Mouse (Mus musculus) embryonic facial prominence, embryonic 12.5 days (tissue): ENCODE results near the gene Cox5b. TPM values are rescaled to one million over a fixed set of nuclear protein-coding genes. Genes with fewer than 3 reads are reported as not detected.

Experiments
- ATAC-seq: fragments of 200-750 bp; cut with Nextera tagmentation; 2 replicates; pipeline ENCODE4 v1.8.0; 2017; ENCODE audit not compliant: insufficient number of reproducible peaks, insufficient read depth, low FRiP score, low TSS enrichment
- H3K27ac ChIP-seq: fragments of 300-500 bp; sonication (generic); 2 replicates; pipeline ENCODE4 v1.5.1; 2016; ENCODE audit warnings: mild to moderate bottlenecking
- H3K27me3 ChIP-seq: fragments of 300-500 bp; sonication (generic); 2 replicates; pipeline ENCODE4 v1.6.1; 2016; ENCODE audit warnings: mild to moderate bottlenecking, moderate library complexity
- H3K36me3 ChIP-seq: fragments of 300-500 bp; sonication (generic); 2 replicates; pipeline ENCODE4 v1.6.1; 2016; ENCODE audit warnings: mild to moderate bottlenecking
- H3K4me1 ChIP-seq: fragments of 300-500 bp; sonication (generic); 2 replicates; pipeline ENCODE4 v1.6.1; 2016
- H3K4me2 ChIP-seq: fragments of 300-500 bp; sonication (generic); replicated peaks from 2 replicates; pipeline ENCODE4 v1.6.1; 2016; ENCODE audit warnings: mild to moderate bottlenecking, moderate library complexity
- H3K4me3 ChIP-seq: fragments of 300-500 bp; sonication (generic); 2 replicates; pipeline ENCODE4 v1.5.1; 2016; ENCODE audit warnings: mild to moderate bottlenecking
- H3K9ac ChIP-seq: fragments of 300-500 bp; sonication (generic); 2 replicates; pipeline ENCODE4 v1.6.1; 2016; ENCODE audit warnings: mild to moderate bottlenecking, moderate library complexity
- H3K9me3 ChIP-seq: fragments of 300-500 bp; sonication (generic); 2 replicates; pipeline ENCODE4 v1.6.1; 2016; ENCODE audit warnings: mild to moderate bottlenecking, moderate library complexity
- WGBS: fragments of 180-500 bp; shearing (Covaris S2); methylation state at CpG from one replicate; pipeline ENCODE4 v1.1.7; 2016; 5-methylcytosine and 5-hydroxymethylcytosine counted together
- polyA plus RNA-seq: library from polyadenylated mRNA; unstranded; fragments of >200 nt; fragmentation: Nextera tagmentation; extraction: Ambion mirVana; gene quantifications from 2 replicates; pipeline ENCODE4 v1.2.1, GENCODE M21; 2016

The Cox5b gene
- polyA plus RNA-seq, 1 experiment from 2014 or later: 471 TPM

DNA sequence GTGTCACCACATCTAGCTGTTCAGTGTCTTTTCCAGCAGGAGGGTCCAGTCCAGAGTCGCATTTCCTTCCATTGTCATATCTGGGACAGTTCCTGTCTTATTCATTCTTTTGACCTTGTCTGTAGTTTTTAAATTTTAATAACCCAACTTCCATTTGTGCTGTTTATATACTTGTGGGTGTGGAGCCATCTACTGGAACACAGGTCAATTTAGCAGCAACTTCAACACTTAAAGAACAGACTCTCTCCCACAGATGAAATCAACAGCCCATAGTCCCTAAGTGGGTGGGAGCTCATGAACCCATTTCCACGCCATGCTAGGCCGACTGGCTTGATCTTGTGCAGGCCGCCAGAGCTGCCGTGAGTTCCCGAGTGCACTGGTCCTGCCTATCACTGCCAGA, 5.2 kb downstream of the Cox5b start:
- H3K4me3 ChIP-seq: no peak overlapping the region
- H3K9ac ChIP-seq: no peak overlapping the region
- H3K4me1 ChIP-seq: peaks cover 8% of the 10 kb centered on the region
- no peak for ATAC-seq
- H3K27ac ChIP-seq: no peak overlapping the region
- H3K36me3 ChIP-seq: peaks cover 56% of the 10 kb centered on the region
- WGBS: 59% methylated on average over 6 of the region's 6 CpGs
- H3K9me3 ChIP-seq: no peaks in the 10 kb centered on the region
- no peaks in the 10 kb centered on the region for H3K27me3 ChIP-seq
- H3K4me2 ChIP-seq: no peak overlapping the region

DNA sequence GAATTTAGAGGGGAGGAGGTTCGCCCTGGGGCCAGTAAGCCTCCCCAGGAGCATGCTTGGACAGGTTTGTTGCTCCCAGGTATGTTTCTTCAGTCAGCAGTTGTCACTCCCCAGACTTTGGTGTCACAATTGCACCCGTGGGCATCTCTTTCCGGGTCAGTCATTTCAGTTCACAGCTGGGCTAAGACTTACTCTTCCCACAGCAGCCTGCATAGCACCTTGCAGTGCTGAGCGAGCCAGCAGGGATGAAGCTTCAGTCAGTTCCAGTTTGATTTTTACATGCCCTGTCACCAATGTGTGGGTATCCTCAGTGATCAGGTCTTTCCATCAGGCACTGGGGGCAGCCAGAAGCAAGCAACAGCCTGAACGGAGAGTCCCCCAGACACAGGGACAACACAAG, 5.8 kb downstream of the Cox5b start:
- H3K36me3 ChIP-seq: peaks cover 62% of the 10 kb centered on the region
- no peak for ATAC-seq
- no peak overlapping the region for H3K9ac ChIP-seq
- H3K9me3 ChIP-seq: no peaks in the 10 kb centered on the region
- H3K4me2 ChIP-seq: no peak overlapping the region
- no peaks in the 10 kb centered on the region for H3K27me3 ChIP-seq
- no peak overlapping the region for H3K27ac ChIP-seq
- no peak overlapping the region for H3K4me3 ChIP-seq
- 68% methylated on average over 5 of the region's 5 CpGs for WGBS
- peaks cover 7% of the 10 kb centered on the region for H3K4me1 ChIP-seq

DNA sequence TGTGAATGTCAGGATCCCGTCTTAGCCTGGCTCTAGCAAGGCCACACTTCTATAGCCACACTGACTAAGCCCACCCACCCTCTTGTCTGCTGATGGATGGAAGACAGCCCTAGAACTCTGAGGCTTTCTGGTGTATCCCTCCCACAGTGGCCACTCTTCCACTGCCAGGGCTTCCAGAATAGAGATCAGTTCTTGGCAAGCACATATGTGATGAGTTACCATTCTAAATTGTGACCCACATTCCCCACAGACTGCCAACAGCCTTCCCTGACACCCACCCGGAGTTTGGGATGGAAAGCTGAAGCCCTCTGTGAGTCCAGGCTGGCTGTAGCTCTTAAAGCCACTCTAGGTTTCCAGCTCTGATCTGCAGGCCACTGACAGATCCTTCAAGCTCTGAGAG, 15.9 kb downstream of the Cox5b start:
- no peak overlapping the region for H3K27ac ChIP-seq
- H3K4me3 ChIP-seq: no peak overlapping the region
- H3K4me2 ChIP-seq: no peak overlapping the region
- 74% methylated on average over 2 of the region's 2 CpGs for whole genome bisulfite sequencing
- peaks cover 51% of the 10 kb centered on the region for H3K36me3 ChIP-seq
- peaks cover 14% of the 10 kb centered on the region for H3K4me1 ChIP-seq
- no peaks in the 10 kb centered on the region for H3K9me3 ChIP-seq
- H3K27me3 ChIP-seq: no peaks in the 10 kb centered on the region
- peak overlapping the region; percentile 17; the same call in 1 of the 2 replicates for H3K9ac ChIP-seq
- ATAC-seq: no peak

DNA sequence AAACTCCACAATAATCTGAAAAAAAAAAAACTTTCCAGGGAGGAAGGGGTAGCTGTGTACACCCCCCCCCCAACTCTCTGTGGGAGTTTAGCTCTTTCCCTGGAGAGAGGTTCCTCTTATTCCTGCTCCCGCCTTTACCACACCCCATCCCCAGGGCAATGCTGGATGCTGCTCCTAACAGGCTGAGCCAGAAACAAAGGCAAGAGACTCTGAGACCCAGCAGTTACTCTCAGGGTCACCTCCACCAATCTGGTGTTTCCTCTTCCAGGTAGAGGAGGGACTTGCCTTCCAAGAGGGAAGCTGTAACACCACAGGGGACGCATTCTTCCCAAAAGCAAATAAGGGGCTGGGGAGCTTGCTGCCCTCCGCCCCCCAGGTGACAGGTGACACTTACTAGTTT, 16.5 kb downstream of the Cox5b start:
- Histone ChIP-seq H3K27ac (no peak overlapping the region), H3K9ac (peak overlapping the region; percentile 70; the same call in 1 of the 2 replicates), H3K36me3 (peaks cover 45% of the 10 kb centered on the region), H3K4me3 (no peak overlapping the region), H3K4me2 (peak overlapping the region; percentile 71; the same call in 1 of the 2 replicates), H3K9me3 (no peaks in the 10 kb centered on the region), H3K4me1 (peaks cover 14% of the 10 kb centered on the region), H3K27me3 (no peaks in the 10 kb centered on the region)
- no peak for ATAC-seq
- 70% methylated on average over 3 of the region's 3 CpGs for WGBS

DNA sequence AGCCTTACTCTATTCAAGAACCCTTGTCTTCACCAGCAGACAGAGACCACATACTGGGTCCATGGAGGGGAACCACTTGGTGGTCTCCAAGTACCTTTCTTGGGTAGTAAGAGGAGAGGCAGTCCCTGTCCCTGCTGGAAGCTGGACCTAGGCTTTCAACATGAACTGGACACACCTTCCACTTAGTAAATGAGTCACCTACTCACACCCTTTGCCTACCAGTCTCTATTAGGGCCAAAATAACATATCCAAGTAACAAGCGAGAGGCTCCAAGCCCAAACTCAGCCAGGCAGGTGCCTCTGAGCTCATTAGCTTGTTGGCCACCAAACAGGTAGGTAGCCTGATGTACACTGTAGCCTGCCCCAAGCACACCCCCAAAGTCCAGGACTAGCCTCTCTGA, 17.4 kb downstream of the Cox5b start:
- Histone ChIP-seq H3K4me3 (peak overlapping the region; percentile 69), H3K9me3 (no peaks in the 10 kb centered on the region), H3K27me3 (no peaks in the 10 kb centered on the region), H3K27ac (no peak overlapping the region), H3K36me3 (peaks cover 37% of the 10 kb centered on the region), H3K4me2 (peak overlapping the region; percentile 71), H3K4me1 (peaks cover 14% of the 10 kb centered on the region), H3K9ac (peak overlapping the region; percentile 70)
- WGBS: 84% methylated on average over 1 of the region's 1 CpGs
- no peak for ATAC-seq

DNA sequence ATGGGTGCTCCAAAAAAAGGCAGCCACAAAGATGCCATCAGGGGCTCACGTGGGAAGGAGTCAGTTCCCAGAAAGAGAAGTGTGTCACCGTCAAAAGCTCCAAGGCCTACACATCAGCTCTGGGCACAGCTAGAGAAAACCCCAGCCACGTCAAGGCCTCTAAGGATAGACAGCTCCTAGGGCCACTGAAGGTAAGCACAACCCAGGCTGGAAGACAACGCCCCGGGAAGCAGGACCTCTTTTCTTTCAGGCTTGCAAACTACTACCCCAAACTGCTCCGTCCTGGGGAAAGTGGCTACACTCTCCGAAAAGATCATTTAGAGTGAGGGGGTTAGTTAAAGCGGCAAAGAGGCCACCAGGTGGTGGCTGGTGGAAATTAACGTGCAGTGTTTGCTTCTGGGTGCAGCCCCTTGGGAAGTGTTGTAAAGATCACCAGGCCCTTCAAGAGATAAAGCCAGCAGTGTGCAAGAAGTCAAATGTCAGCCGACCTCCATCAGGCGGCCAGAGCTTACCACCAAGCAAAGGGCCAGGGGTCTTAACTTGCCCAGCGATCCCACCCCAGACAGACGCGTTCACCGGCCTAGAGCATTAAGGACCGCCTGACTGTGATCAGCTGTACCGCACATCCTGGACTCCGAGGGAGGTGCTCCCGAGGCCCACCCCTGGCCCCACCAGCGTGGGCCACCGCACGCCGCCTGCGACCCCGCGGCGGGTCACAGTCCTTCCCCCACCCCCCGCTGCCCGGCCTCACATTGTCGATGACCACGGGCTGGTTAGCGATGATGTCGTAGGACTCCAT, 18.0 kb downstream of the Cox5b start:
- H3K4me1 ChIP-seq: peaks cover 14% of the 10 kb centered on the region
- H3K9ac ChIP-seq: peak overlapping the region; percentile 70
- no peaks in the 10 kb centered on the region for H3K9me3 ChIP-seq
- H3K4me3 ChIP-seq: peak overlapping the region; percentile 69
- ATAC-seq: peak; percentile 53
- H3K27ac ChIP-seq: peak overlapping the region; percentile 47
- H3K27me3 ChIP-seq: no peaks in the 10 kb centered on the region
- H3K4me2 ChIP-seq: peak overlapping the region; percentile 71
- under 1% methylated on average over 33 of the region's 33 CpGs for WGBS
- H3K36me3 ChIP-seq: peaks cover 30% of the 10 kb centered on the region

DNA sequence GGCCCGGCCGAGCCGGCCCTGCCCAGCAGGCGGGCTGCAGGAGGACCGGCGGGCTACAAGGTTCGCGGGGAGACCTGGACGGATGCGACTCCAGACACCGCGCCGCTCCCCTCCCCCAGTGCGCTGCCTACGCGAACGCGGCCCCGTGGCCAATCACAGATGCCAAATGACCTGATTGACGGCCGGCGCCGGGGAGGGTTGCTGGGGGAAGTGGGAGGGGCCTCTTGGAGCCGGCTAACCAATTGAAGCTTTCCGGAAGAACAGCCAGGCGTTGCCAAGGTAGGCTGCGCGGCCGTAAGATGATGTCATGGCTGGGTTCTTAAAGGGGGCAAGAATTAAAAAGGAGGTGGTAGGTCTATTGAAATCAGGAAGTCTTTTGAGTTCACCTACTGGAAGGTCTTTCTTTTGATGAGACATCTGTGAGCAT, 18.6 kb downstream of the Cox5b start, which contains the start of gene 4933424G06Rik:
Gene 4933424G06Rik (plus strand): TSS at position 296 of the 427 bp plus-strand sequence.
- no peaks in the 10 kb centered on the region for H3K9me3 ChIP-seq
- H3K36me3 ChIP-seq: peaks cover 24% of the 10 kb centered on the region
- ATAC-seq: peak; percentile 96
- WGBS: under 1% methylated on average over 29 of the region's 29 CpGs
- peak within 1 kb of the TSS; percentile 71 for H3K4me2 ChIP-seq
- H3K27ac ChIP-seq: peak within 1 kb of the TSS; percentile 47
- H3K4me3 ChIP-seq: peak within 1 kb of the TSS; percentile 69
- H3K9ac ChIP-seq: peak within 1 kb of the TSS; percentile 70
- H3K4me1 ChIP-seq: peaks cover 14% of the 10 kb centered on the region
- H3K27me3 ChIP-seq: no peaks in the 10 kb centered on the region

DNA sequence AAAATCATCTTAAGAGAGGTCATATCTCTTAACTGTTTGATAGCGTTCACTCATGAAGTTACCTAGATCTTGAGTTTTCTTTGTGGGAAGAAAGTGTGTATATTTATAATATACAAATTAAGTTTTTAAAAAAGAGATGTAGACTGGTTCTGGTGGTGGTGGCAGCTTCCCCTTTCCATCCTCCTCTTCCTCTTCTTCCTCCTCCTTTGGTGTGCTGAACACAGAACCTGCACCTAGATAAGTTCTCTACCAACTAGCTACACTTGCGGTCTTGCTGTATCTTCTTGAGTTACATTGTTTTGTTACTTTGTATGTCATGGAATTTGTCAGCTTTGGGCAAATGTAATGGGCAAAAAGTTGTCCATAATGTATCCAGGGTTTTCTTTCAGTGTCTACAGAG, 19.9 kb downstream of the Cox5b start:
- Histone ChIP-seq H3K9ac (no peak overlapping the region), H3K27me3 (no peaks in the 10 kb centered on the region), H3K4me2 (no peak overlapping the region), H3K4me3 (no peak overlapping the region), H3K36me3 (peaks cover 12% of the 10 kb centered on the region), H3K9me3 (no peaks in the 10 kb centered on the region), H3K4me1 (peaks cover 14% of the 10 kb centered on the region), H3K27ac (no peak overlapping the region)
- ATAC-seq: no peak
- 95% methylated on average over 2 of the region's 2 CpGs for WGBS

DNA sequence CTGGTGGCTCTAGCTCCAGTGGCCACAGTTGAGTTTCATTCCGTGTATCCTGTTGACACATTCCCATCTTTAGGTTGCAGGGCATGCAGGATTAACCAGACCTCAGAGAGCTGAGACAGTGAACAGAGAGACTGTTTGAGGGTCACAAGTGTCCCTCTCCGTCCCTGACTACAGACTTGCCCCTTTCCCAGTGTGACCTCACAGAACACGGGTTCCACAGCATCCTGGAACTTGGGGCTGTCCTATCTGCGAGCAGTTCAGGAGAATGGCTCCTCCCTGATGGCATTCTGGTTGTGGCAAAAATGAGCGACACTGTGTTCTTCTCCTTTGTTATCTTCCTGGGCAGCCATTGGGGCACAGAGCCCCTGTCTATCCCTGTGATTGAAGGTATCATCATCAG, 23.1 kb downstream of the Cox5b start, which contains the start of gene Actr1b:
Gene Actr1b (minus strand): TSS at position 112 of the 400 bp plus-strand sequence.
- Histone ChIP-seq H3K9me3 (no peaks in the 10 kb centered on the region), H3K9ac (no peak within 1 kb of the TSS), H3K27me3 (no peaks in the 10 kb centered on the region), H3K4me1 (no peaks in the 10 kb centered on the region), H3K27ac (no peak within 1 kb of the TSS), H3K4me2 (no peak within 1 kb of the TSS), H3K36me3 (no peaks in the 10 kb centered on the region), H3K4me3 (no peak within 1 kb of the TSS)
- 75% methylated on average over 5 of the region's 5 CpGs for WGBS
- no peak for ATAC-seq

DNA sequence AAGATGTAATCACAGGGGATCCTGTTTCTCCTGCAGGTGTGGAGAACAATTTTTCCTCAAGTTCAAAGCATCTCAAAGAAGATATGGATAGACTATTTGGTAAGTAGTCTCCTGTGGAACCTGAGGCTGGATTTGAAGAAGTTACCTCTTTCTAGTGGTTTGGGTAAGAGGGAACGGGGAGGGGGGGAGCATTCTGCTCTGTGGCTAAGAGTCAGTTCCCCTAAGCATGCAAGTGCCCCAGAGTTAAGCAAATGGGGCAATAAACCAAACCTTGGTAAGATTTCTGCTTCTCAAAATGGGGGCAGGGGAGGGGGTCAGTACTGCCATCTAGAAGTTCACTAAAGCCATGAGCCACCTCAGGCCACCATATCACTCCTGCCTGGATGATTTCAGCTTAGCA, 27.5 kb downstream of the Cox5b start:
- no peaks in the 10 kb centered on the region for H3K9me3 ChIP-seq
- no peak for ATAC-seq
- H3K9ac ChIP-seq: no peak overlapping the region
- H3K36me3 ChIP-seq: no peaks in the 10 kb centered on the region
- no peak overlapping the region for H3K4me2 ChIP-seq
- H3K27ac ChIP-seq: no peak overlapping the region
- H3K27me3 ChIP-seq: no peaks in the 10 kb centered on the region
- 96% methylated on average over 1 of the region's 1 CpGs for WGBS
- H3K4me3 ChIP-seq: no peak overlapping the region
- peaks cover 8% of the 10 kb centered on the region; the same call in 1 of the 2 replicates for H3K4me1 ChIP-seq

DNA sequence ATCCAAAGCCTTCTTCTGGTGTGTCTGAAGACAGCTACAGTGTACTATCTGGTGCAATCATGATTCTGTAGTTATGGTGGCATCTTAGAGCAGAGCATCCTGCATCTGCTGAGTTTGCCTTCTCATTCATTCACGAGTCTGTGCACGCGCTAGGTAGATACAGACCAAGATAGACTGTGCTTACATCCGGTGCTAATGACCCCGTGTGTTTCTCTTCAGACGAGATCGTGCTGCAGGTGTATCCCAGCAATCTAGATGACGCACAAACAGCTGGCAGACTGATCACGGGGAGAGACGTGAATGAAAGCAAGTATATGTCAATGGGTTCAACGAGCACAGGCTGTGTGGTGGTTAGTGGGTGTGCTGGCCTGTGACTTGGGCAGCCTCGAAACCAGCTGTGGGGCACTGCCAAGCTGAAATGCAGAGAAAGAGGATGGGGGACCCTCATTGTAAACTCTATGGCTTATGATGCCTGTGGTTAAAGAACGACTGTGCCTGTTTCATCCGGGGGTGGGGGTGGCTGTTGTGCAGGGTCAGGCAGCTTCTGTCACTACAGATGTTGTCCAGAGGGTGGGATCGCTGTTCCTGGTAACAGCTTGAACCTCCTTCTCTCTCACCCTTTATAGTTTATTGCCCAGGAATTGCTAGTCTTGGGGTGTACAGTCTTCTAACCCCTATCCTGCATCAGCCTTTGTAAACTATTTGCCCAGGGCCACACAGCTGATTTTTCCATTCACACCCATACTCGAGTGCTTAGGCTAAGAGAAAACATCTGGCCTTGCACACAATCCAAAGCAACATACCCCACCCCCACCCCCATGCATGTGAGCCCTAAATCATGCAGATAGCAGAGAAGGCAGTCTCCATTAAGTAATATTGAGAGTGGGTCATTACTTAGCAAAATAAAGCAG, 32.2 kb downstream of the Cox5b start:
- no peak overlapping the region for H3K4me2 ChIP-seq
- H3K9me3 ChIP-seq: no peaks in the 10 kb centered on the region
- peak overlapping the region; percentile 47; the same call in 1 of the 2 replicates for H3K27ac ChIP-seq
- no peaks in the 10 kb centered on the region for H3K27me3 ChIP-seq
- 0 out of 2 replicates have a peak, but pooled peaks have one; percentile 28 for ATAC-seq
- no peak overlapping the region for H3K9ac ChIP-seq
- peaks cover 8% of the 10 kb centered on the region; the same call in 1 of the 2 replicates for H3K4me1 ChIP-seq
- H3K36me3 ChIP-seq: no peaks in the 10 kb centered on the region
- H3K4me3 ChIP-seq: no peak overlapping the region
- WGBS: 60% methylated on average over 16 of the region's 16 CpGs
